Mouse (Mus musculus): ENCODE data around the gene Ctf2. TPM values are rescaled to one million over a fixed set of nuclear protein-coding genes. Genes with fewer than 3 reads are reported as not detected.

The Ctf2 gene
- total and polyA plus RNA-seq, 2 experiments from 2014 or later = not detected

- DNase-seq (ENCODE audit: low spot score) = no peak
- Histone ChIP-seq H3K9me3 (ENCODE audit: low read length) (no peaks in the 10 kb centered on the region), H3K36me3 (ENCODE audit: insufficient read depth, low read length) (peaks cover 24% of the 10 kb centered on the region), H3K4me3 (ENCODE audit: low read depth, low read length) (peak overlapping the region; percentile 86), H3K9ac (replicated peaks; ENCODE audit: low read length, poor library complexity, severe bottlenecking) (peak overlapping the region; percentile 98), H3K4me2 (ENCODE audit: low read depth, low read length, poor library complexity, severe bottlenecking) (peak overlapping the region; percentile 83), H3K27ac (ENCODE audit: low read depth, low read length) (peak overlapping the region; percentile 82), H3K4me1 (ENCODE audit: insufficient read depth, low read length) (no peaks in the 10 kb centered on the region), H3K27me3 (ENCODE audit: insufficient read depth, low read length) (no peaks in the 10 kb centered on the region)
- 0 out of 2 replicates have a peak, but pooled peaks have one; percentile 1 for ATAC-seq (ENCODE audit: low FRiP score)
- TF ChIP-seq CTCF (IDR thresholded peaks at IDR 0.05) = no peak
- under 1% methylated on average over 26 of the region's 62 CpGs for WGBS
These were observed 14.8 kb upstream of the Ctf2 start for GRCm38 (mm10) chr7:127746494-127747491.

GRCm38 (mm10) chr7:127745652-127746493, 13.9 kb upstream of the Ctf2 start:
- H3K4me1 ChIP-seq (ENCODE audit: insufficient read depth, low read length) = no peaks in the 10 kb centered on the region
- ATAC-seq (ENCODE audit: low FRiP score) = peak; percentile 91
- under 1% methylated on average over 39 of the region's 39 CpGs for WGBS

DNA sequence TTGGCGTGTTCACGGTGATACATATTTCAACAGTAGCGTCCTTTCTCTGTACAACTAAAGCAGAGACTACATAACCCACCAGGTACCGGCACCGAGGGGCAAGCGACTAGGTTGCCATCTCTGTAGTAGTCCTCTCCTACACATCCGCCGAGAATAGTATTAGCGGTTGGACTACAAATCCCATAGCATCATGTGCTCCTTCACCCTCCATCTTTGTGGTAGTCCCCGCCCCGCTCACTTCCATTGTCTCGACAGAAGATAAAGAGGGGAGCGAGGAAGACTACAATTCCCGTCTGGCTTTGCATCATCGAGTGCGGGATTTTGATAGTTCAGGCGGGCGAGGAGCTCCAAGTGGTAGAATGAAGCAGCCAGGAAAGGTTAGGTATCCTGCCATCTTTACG, 13.3 kb upstream of the Ctf2 start:
- H3K9me3 ChIP-seq (ENCODE audit: low read length) = no peaks in the 10 kb centered on the region
- DNase-seq (ENCODE audit: low spot score) = peak; percentile 99
- H3K27ac ChIP-seq (ENCODE audit: low read depth, low read length) = peak overlapping the region; percentile 82
- H3K27me3 ChIP-seq (ENCODE audit: insufficient read depth, low read length) = no peaks in the 10 kb centered on the region
- H3K4me3 ChIP-seq (ENCODE audit: low read depth, low read length) = peak overlapping the region; percentile 86
- H3K4me1 ChIP-seq (ENCODE audit: insufficient read depth, low read length) = no peaks in the 10 kb centered on the region
- under 1% methylated on average over 19 of the region's 19 CpGs for WGBS
- peak overlapping the region; percentile 44; the same call in 1 of the 2 replicates for H3K9ac ChIP-seq (replicated peaks; ENCODE audit: low read length, poor library complexity, severe bottlenecking)
- H3K4me2 ChIP-seq (ENCODE audit: low read depth, low read length, poor library complexity, severe bottlenecking) = peak overlapping the region; percentile 54
- peaks cover 17% of the 10 kb centered on the region for H3K36me3 ChIP-seq (ENCODE audit: insufficient read depth, low read length)
- TF ChIP-seq CTCF (IDR thresholded peaks at IDR 0.05) = no peak
- ATAC-seq (ENCODE audit: low FRiP score) = peak; percentile 89

More at GRCm38 (mm10) chr7:127745652-127746493, 13.9 kb upstream of the Ctf2 start:
- Histone ChIP-seq H3K27ac (ENCODE audit: low read depth, low read length) (peak overlapping the region; percentile 82), H3K4me3 (ENCODE audit: low read depth, low read length) (peak overlapping the region; percentile 86), H3K4me2 (ENCODE audit: low read depth, low read length, poor library complexity, severe bottlenecking) (peak overlapping the region; percentile 83), H3K9me3 (ENCODE audit: low read length) (no peaks in the 10 kb centered on the region), H3K27me3 (ENCODE audit: insufficient read depth, low read length) (no peaks in the 10 kb centered on the region), H3K9ac (replicated peaks; ENCODE audit: low read length, poor library complexity, severe bottlenecking) (peak overlapping the region; percentile 98), H3K36me3 (ENCODE audit: insufficient read depth, low read length) (peaks cover 18% of the 10 kb centered on the region)
- peak; percentile 100 for DNase-seq (ENCODE audit: low spot score)
- peak; percentile 32 for TF ChIP-seq CTCF (IDR thresholded peaks at IDR 0.05)

DNA sequence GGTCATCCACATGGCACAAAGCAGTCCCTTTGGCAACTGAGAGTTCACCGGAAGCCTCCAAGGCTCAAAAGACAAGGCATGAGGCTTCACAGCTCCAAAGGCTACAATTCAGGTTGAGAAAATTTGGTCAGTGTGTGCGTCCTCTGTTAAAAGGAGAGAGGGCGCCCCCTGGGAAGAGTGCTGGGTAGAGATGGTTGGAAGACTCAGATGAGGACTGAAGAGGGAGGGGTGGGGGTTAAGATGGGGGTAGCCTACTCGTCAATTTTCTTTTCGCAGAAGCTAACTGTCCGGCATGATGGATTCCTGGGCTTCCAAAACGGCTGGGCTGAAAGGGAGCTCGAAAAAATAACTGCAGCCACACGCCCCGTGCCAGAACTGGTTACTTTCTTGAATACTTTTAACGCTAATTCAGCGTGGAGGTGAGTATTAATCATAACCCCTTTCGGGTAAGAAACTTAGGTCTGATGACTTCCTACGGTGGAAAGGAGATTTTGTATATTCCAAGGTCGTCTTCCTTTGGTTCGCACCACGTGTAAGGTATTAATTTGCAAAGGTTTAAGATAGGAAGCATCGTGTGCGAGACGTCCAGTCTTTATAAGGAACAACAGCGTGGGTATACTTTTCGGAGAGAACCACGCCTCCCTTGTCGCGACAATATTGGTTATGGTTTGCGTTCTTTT, 12.5 kb upstream of the Ctf2 start, which contains the start of gene Fbxl19:
Gene Fbxl19 (plus strand): TSS at position 178 of the 680 bp plus-strand sequence.
- WGBS = under 1% methylated on average over 26 of the region's 26 CpGs

GRCm38 (mm10) chr7:127730170-127730569, 1.8 kb downstream of the Ctf2 start:
- no peak overlapping the region for H3K4me2 ChIP-seq (ENCODE audit: low read depth, low read length, poor library complexity, severe bottlenecking)
- no peak overlapping the region for H3K4me3 ChIP-seq (ENCODE audit: low read depth, low read length)
- DNase-seq (ENCODE audit: low spot score) = no peak
- no peaks in the 10 kb centered on the region for H3K27me3 ChIP-seq (ENCODE audit: insufficient read depth, low read length)
- H3K4me1 ChIP-seq (ENCODE audit: insufficient read depth, low read length) = no peaks in the 10 kb centered on the region
- TF ChIP-seq CTCF (IDR thresholded peaks at IDR 0.05) = no peak
- no peak for ATAC-seq (ENCODE audit: low FRiP score)
- no peak overlapping the region for H3K27ac ChIP-seq (ENCODE audit: low read depth, low read length)
- no peak overlapping the region for H3K9ac ChIP-seq (replicated peaks; ENCODE audit: low read length, poor library complexity, severe bottlenecking)
- no peaks in the 10 kb centered on the region for H3K36me3 ChIP-seq (ENCODE audit: insufficient read depth, low read length)
- no peaks in the 10 kb centered on the region for H3K9me3 ChIP-seq (ENCODE audit: low read length)
- 70% methylated on average over 4 of the region's 4 CpGs for WGBS

More for the DNA sequence above, 12.5 kb upstream of the Ctf2 start, which contains the start of gene Fbxl19:
- peaks cover 10% of the 10 kb centered on the region; the same call in 1 of the 2 replicates for H3K36me3 ChIP-seq (ENCODE audit: insufficient read depth, low read length)
- no peaks in the 10 kb centered on the region for H3K9me3 ChIP-seq (ENCODE audit: low read length)
- TF ChIP-seq CTCF (IDR thresholded peaks at IDR 0.05) = peak; percentile 75
- H3K4me3 ChIP-seq (ENCODE audit: low read depth, low read length) = peak within 1 kb of the TSS; percentile 86
- H3K9ac ChIP-seq (replicated peaks; ENCODE audit: low read length, poor library complexity, severe bottlenecking) = peak within 1 kb of the TSS; percentile 44; the same call in 1 of the 2 replicates
- peak within 1 kb of the TSS; percentile 54 for H3K4me2 ChIP-seq (ENCODE audit: low read depth, low read length, poor library complexity, severe bottlenecking)
- DNase-seq (ENCODE audit: low spot score) (peak; percentile 85), ATAC-seq (ENCODE audit: low FRiP score) (no peak)
- no peaks in the 10 kb centered on the region for H3K4me1 ChIP-seq (ENCODE audit: insufficient read depth, low read length)
- peak within 1 kb of the TSS; percentile 82 for H3K27ac ChIP-seq (ENCODE audit: low read depth, low read length)
- H3K27me3 ChIP-seq (ENCODE audit: insufficient read depth, low read length) = no peaks in the 10 kb centered on the region

All from midbrain, postnatal 0 days (tissue).